Mouse (Mus musculus) neural tube, embryonic 11.5 days (tissue): Measurements from ENCODE around the gene Rpap3. TPM values are rescaled to one million over a fixed set of nuclear protein-coding genes. Genes with fewer than 3 reads are reported as not detected.

ENCODE experiments used
- ATAC-seq: fragments of 200-750 bp; cut with Nextera tagmentation; 2 replicates; pipeline ENCODE4 v1.8.0; 2017; ENCODE audit warnings: moderate number of reproducible peaks, mild to moderate bottlenecking, moderate TSS enrichment, moderate library complexity; ENCODE audit not compliant: insufficient read depth, low FRiP score, low TSS enrichment
- DNase-seq: peaks from one replicate; pipeline ENCODE4 v3.0.0-alpha.2; 2015; ENCODE audit warnings: low spot score
- H3K27ac ChIP-seq: fragments of 300-500 bp; sonication (generic); 2 replicates; pipeline ENCODE4 v1.5.1; 2014; ENCODE audit warnings: low read depth, mild to moderate bottlenecking, low read length
- H3K27me3 ChIP-seq: fragments of 300-500 bp; sonication (generic); 2 replicates; pipeline ENCODE4 v1.6.1; 2014; ENCODE audit warnings: mild to moderate bottlenecking, low read length, mixed read lengths; ENCODE audit not compliant: control insufficient read depth, insufficient read depth
- H3K36me3 ChIP-seq: fragments of 300-500 bp; sonication (generic); 2 replicates; pipeline ENCODE4 v1.6.1; 2014; ENCODE audit warnings: mild to moderate bottlenecking, low read length, moderate library complexity, mixed read lengths; ENCODE audit not compliant: control insufficient read depth, insufficient read depth
- H3K4me1 ChIP-seq: fragments of 300-500 bp; sonication (generic); 2 replicates; pipeline ENCODE4 v1.6.1; 2014; ENCODE audit warnings: low read length, mixed read lengths; ENCODE audit not compliant: control insufficient read depth, insufficient read depth
- H3K4me2 ChIP-seq: fragments of 300-500 bp; sonication (generic); 2 replicates; pipeline ENCODE4 v1.6.1; 2014; ENCODE audit warnings: low read depth, mild to moderate bottlenecking, moderate library complexity
- H3K4me3 ChIP-seq: fragments of 300-500 bp; sonication (generic); 2 replicates; pipeline ENCODE4 v1.5.1; 2014; ENCODE audit warnings: low read depth, low read length
- H3K9ac ChIP-seq: fragments of 300-500 bp; sonication (generic); 2 replicates; pipeline ENCODE4 v1.6.1; 2014; ENCODE audit warnings: mild to moderate bottlenecking, low read length
- H3K9me3 ChIP-seq: fragments of 300-500 bp; sonication (generic); 2 replicates; pipeline ENCODE4 v1.6.1; 2016; ENCODE audit warnings: low read length; ENCODE audit not compliant: control insufficient read depth
- WGBS: fragments of 180-500 bp; shearing (Covaris S2); extraction: QIAGEN DNeasy Blood & Tissue Kit; methylation state at CpG from one replicate; pipeline ENCODE4 v1.1.7; 2014; 5-methylcytosine and 5-hydroxymethylcytosine counted together
- polyA plus RNA-seq: library from polyadenylated mRNA; unstranded; fragments of >200 nt; fragmentation: Nextera tagmentation; extraction: Ambion mirVana; gene quantifications from 2 replicates; pipeline ENCODE4 v1.2.1, GENCODE M21; 2014

The Rpap3 gene
- polyA plus RNA-seq, 1 experiment from 2014 or later = 43.6 TPM

GRCm38 (mm10) chr15:97658755-97659116 is 46.9 kb downstream of the Rpap3 start:
- H3K9ac ChIP-seq = no peak overlapping the region
- no peak overlapping the region for H3K4me2 ChIP-seq
- WGBS = 92% methylated on average over 8 of the region's 8 CpGs
- ATAC-seq (no peak), DNase-seq (no peak)
- no peaks in the 10 kb centered on the region for H3K4me1 ChIP-seq
- no peaks in the 10 kb centered on the region for H3K27me3 ChIP-seq
- H3K4me3 ChIP-seq = no peak overlapping the region
- H3K36me3 ChIP-seq = no peaks in the 10 kb centered on the region
- no peaks in the 10 kb centered on the region for H3K9me3 ChIP-seq
- H3K27ac ChIP-seq = no peak overlapping the region

- no peaks in the 10 kb centered on the region for H3K36me3 ChIP-seq
- no peak for ATAC-seq
- no peak overlapping the region for H3K27ac ChIP-seq
- WGBS = 70% methylated on average over 26 of the region's 26 CpGs
- no peaks in the 10 kb centered on the region for H3K27me3 ChIP-seq
- H3K4me1 ChIP-seq = no peaks in the 10 kb centered on the region
- peak; percentile 27 for DNase-seq
- no peak overlapping the region for H3K9ac ChIP-seq
- no peaks in the 10 kb centered on the region for H3K9me3 ChIP-seq
- H3K4me3 ChIP-seq = no peak overlapping the region
- no peak overlapping the region for H3K4me2 ChIP-seq
Measured at GRCm38 (mm10) chr15:97657856-97658754, 47.5 kb downstream of the Rpap3 start.

- Histone ChIP-seq H3K27ac (no peak overlapping the region), H3K27me3 (no peaks in the 10 kb centered on the region), H3K4me2 (no peak overlapping the region), H3K4me1 (no peaks in the 10 kb centered on the region), H3K9me3 (no peaks in the 10 kb centered on the region), H3K4me3 (no peak overlapping the region), H3K36me3 (no peaks in the 10 kb centered on the region), H3K9ac (no peak overlapping the region)
- DNase-seq (no peak), ATAC-seq (no peak)
- WGBS = 93% methylated on average over 14 of the region's 14 CpGs
Measured at GRCm38 (mm10) chr15:97657420-97657819, 48.2 kb downstream of the Rpap3 start.

- DNase-seq (no peak), ATAC-seq (no peak)
- WGBS = 74% methylated on average over 4 of the region's 4 CpGs
- no peak overlapping the region for H3K9ac ChIP-seq
- no peaks in the 10 kb centered on the region for H3K36me3 ChIP-seq
- H3K27me3 ChIP-seq = no peaks in the 10 kb centered on the region
- no peaks in the 10 kb centered on the region for H3K4me1 ChIP-seq
- H3K27ac ChIP-seq = no peak overlapping the region
- no peaks in the 10 kb centered on the region for H3K9me3 ChIP-seq
- H3K4me2 ChIP-seq = no peak overlapping the region
- H3K4me3 ChIP-seq = no peak overlapping the region
Measured at GRCm38 (mm10) chr15:97649726-97650125, 55.9 kb downstream of the Rpap3 start.

- Histone ChIP-seq H3K4me2 (no peak overlapping the region), H3K36me3 (no peaks in the 10 kb centered on the region), H3K9me3 (no peaks in the 10 kb centered on the region), H3K4me1 (no peaks in the 10 kb centered on the region), H3K9ac (no peak overlapping the region), H3K4me3 (no peak overlapping the region), H3K27me3 (no peaks in the 10 kb centered on the region), H3K27ac (no peak overlapping the region)
- no peak for ATAC-seq
- no peak for DNase-seq
- 87% methylated on average over 18 of the region's 18 CpGs for WGBS
Measured at GRCm38 (mm10) chr15:97648176-97648575, 57.4 kb downstream of the Rpap3 start.

GRCm38 (mm10) chr15:97646426-97646825 is 59.2 kb downstream of the Rpap3 start:
- Histone ChIP-seq H3K27ac (no peak overlapping the region), H3K4me1 (no peaks in the 10 kb centered on the region), H3K9ac (no peak overlapping the region), H3K9me3 (no peaks in the 10 kb centered on the region), H3K36me3 (no peaks in the 10 kb centered on the region), H3K4me2 (no peak overlapping the region), H3K27me3 (no peaks in the 10 kb centered on the region), H3K4me3 (no peak overlapping the region)
- ATAC-seq (no peak), DNase-seq (no peak)
- 74% methylated on average over 7 of the region's 7 CpGs for WGBS

- H3K4me3 ChIP-seq = no peak overlapping the region
- WGBS = 97% methylated on average over 4 of the region's 4 CpGs
- ATAC-seq = no peak
- H3K36me3 ChIP-seq = no peaks in the 10 kb centered on the region
- no peak for DNase-seq
- no peak overlapping the region for H3K9ac ChIP-seq
- H3K27me3 ChIP-seq = no peaks in the 10 kb centered on the region
- no peaks in the 10 kb centered on the region for H3K9me3 ChIP-seq
- no peaks in the 10 kb centered on the region for H3K4me1 ChIP-seq
- no peak overlapping the region for H3K4me2 ChIP-seq
- H3K27ac ChIP-seq = no peak overlapping the region
Measured at GRCm38 (mm10) chr15:97643986-97644385, 61.6 kb downstream of the Rpap3 start.

Other genes starting within 250 kb of the Rpap3 start
- 0.20 and 0.32 TPM in 2 replicates for gene Endou, start 25.5 kb upstream of the Rpap3 start, polyA plus RNA-seq
- 3.5 and 6.0 TPM in 2 replicates for gene Rapgef3, start 62.1 kb upstream of the Rpap3 start, polyA plus RNA-seq
- gene Slc48a1, start 72.7 kb upstream of the Rpap3 start, polyA plus RNA-seq = 29.2 and 29.3 TPM in 2 replicates
- gene Hdac7, start 138.7 kb upstream of the Rpap3 start, polyA plus RNA-seq = 21.0 and 23.2 TPM in 2 replicates
- 0.16 TPM in 1 of 2 replicates, not detected in the other for gene Vdr, start 204.8 kb upstream of the Rpap3 start, polyA plus RNA-seq